Mouse (Mus musculus) limb, embryonic 10.5 days (tissue): ENCODE measurements around the gene Ccl9. TPM values are rescaled to one million over a fixed set of nuclear protein-coding genes. Genes with fewer than 3 reads are reported as not detected.

Experiments
- DNase-seq: peaks from one replicate; pipeline ENCODE4 v3.0.0-alpha.2; 2017; ENCODE audit warnings: low spot score
- H3K27ac ChIP-seq: fragments of 300-500 bp; sonication (generic); 2 replicates; pipeline ENCODE4 v1.5.1; 2016; ENCODE audit warnings: mild to moderate bottlenecking
- H3K27me3 ChIP-seq: fragments of 300-500 bp; sonication (generic); 2 replicates; pipeline ENCODE4 v1.6.1; 2016; ENCODE audit warnings: low read depth, mild to moderate bottlenecking; ENCODE audit not compliant: poor library complexity, severe bottlenecking
- H3K36me3 ChIP-seq: fragments of 300-500 bp; sonication (generic); 2 replicates; pipeline ENCODE4 v1.6.1; 2016; ENCODE audit warnings: mild to moderate bottlenecking, moderate library complexity
- H3K4me1 ChIP-seq: fragments of 300-500 bp; sonication (generic); 2 replicates; pipeline ENCODE4 v1.6.1; 2016
- H3K4me3 ChIP-seq: fragments of 300-500 bp; sonication (generic); 2 replicates; pipeline ENCODE4 v1.5.1; 2016; ENCODE audit warnings: mild to moderate bottlenecking, moderate library complexity
- H3K9me3 ChIP-seq: fragments of 300-500 bp; sonication (generic); replicated peaks from 2 replicates; pipeline ENCODE4 v1.6.1; 2016; ENCODE audit warnings: mild to moderate bottlenecking
- WGBS: fragments of 180-500 bp; shearing (Covaris S2); methylation state at CpG from one replicate; pipeline ENCODE4 v1.1.7; 2016; 5-methylcytosine and 5-hydroxymethylcytosine counted together
- polyA plus RNA-seq: library from polyadenylated mRNA; unstranded; fragments of >200 nt; fragmentation: Nextera tagmentation; extraction: Ambion mirVana; gene quantifications from 2 replicates; pipeline ENCODE4 v1.2.1, GENCODE M21; 2016

Ccl9 gene
- polyA plus RNA-seq, 1 experiment from 2014 or later: 0.78 TPM

DNA sequence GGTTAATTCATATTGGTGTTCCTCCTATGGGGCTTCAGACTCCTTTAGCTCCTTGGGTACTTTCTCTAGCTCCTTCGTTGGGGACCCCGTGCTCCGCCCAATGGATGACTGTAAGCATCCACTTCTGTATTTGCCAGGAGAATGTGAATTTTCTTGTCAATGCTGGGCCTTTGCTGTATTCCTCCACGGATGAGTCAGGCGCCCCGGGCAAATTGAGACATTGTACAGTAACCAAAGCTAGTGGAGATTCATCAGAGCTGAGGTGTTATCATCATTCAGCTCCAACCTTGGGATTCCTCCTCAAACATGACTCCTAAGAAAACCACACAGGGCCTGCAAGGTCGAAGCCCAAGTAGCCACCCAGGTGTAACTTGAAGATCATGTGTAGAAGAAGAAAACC lies 19.4 kb upstream of the Ccl9 start:
- no peak for DNase-seq
- Histone ChIP-seq H3K4me3 (no peak overlapping the region), H3K36me3 (no peaks in the 10 kb centered on the region), H3K4me1 (peaks cover 3% of the 10 kb centered on the region), H3K9me3 (no peaks in the 10 kb centered on the region), H3K27me3 (no peaks in the 10 kb centered on the region), H3K27ac (no peak overlapping the region)
- 90% methylated on average over 7 of the region's 7 CpGs for WGBS

DNA sequence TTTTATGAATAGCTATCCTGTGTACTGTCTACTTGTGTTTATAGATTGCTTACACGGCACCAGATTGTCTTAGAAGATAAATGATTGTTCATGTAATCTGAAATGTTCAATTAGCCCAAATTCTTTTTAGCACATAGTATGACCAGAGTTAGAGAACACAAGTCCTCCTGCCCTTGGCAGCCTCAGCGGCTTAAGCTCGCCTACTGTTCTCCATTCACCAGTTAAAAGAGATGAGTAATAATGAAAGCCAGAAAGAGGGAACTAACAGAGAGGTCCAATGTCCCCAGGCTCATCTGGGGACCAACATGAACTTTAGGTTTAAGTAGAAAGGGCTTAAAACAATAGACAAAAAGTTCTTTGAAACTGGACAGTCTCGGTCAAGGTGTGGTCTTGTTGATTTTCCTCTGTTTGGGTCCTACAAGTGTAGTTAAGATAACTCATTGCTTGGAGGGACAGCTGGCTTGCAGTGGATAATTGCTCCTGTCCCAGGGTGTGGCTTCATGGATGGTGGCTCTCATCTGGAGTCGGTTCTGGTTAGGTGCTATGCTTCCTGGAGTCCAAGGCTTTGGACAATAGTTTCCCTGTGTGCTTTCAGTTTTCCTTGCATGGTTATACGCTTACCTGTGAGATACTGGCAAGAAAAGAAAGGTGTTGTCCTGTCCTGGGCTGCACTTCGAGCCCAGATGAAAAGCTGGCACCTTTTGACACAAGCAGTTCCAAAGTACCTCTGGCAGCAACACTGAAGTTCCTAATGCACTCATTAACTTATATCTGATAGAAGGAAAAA lies 17.4 kb upstream of the Ccl9 start:
- WGBS: 86% methylated on average over 7 of the region's 7 CpGs

DNA sequence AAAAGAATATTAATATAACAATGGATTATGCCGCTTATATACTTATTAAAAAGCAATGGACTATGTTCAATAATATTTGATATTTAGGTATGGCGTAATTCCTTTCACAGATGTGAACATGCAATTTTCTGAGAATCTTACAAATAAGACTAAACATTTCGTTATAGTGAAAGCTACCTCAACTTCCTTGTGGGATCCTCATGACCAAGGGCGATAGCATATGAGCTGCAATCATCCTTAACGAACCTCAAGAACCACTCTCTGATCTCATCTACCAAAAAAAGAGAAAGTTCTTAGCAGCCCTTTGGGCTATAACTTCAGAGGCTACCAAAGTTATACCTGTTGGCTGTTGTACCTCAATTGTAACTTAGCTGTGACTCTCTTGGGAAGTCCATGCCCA lies 15.0 kb upstream of the Ccl9 start:
- Histone ChIP-seq H3K4me3 (no peak overlapping the region), H3K4me1 (peaks cover 7% of the 10 kb centered on the region), H3K36me3 (no peaks in the 10 kb centered on the region), H3K27ac (no peak overlapping the region), H3K9me3 (no peaks in the 10 kb centered on the region), H3K27me3 (no peaks in the 10 kb centered on the region)
- 93% methylated on average over 5 of the region's 5 CpGs for WGBS
- DNase-seq: no peak

More for the DNA sequence above, 17.4 kb upstream of the Ccl9 start:
- no peaks in the 10 kb centered on the region for H3K36me3 ChIP-seq
- H3K4me3 ChIP-seq: no peak overlapping the region
- no peaks in the 10 kb centered on the region for H3K9me3 ChIP-seq
- no peaks in the 10 kb centered on the region for H3K27me3 ChIP-seq
- DNase-seq: no peak
- H3K4me1 ChIP-seq: peaks cover 7% of the 10 kb centered on the region
- no peak overlapping the region for H3K27ac ChIP-seq

DNA sequence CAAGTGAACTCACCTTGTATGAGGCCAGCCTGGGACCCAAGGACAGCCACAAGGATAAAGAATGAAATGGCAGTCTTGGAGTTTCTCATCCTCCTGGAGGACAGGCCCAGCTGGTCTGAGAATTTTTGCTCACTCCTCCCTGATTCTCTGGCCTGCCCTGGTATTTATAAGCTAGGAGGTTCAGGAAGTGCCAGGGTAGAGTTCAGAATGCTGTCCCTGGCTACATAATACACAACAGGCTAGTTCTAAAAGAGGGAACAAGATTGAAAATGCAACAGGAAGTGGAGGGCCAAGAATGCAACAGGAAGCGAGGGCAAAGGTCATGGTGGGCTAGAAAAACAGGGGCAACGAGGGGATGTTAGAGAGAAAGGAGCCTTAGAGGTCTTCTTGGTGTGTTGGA lies 14.4 kb upstream of the Ccl9 start, which contains the start of gene Ccl6:
Gene Ccl6 (minus strand): TSS at position 235 of the 400 bp plus-strand sequence.
- peak within 1 kb of the TSS; percentile 71 for H3K27ac ChIP-seq
- no peaks in the 10 kb centered on the region for H3K27me3 ChIP-seq
- peaks cover 7% of the 10 kb centered on the region for H3K4me1 ChIP-seq
- 36% methylated on average over 2 of the region's 2 CpGs for WGBS
- H3K36me3 ChIP-seq: no peaks in the 10 kb centered on the region
- H3K4me3 ChIP-seq: no peak within 1 kb of the TSS
- no peaks in the 10 kb centered on the region for H3K9me3 ChIP-seq
- DNase-seq: no peak

DNA sequence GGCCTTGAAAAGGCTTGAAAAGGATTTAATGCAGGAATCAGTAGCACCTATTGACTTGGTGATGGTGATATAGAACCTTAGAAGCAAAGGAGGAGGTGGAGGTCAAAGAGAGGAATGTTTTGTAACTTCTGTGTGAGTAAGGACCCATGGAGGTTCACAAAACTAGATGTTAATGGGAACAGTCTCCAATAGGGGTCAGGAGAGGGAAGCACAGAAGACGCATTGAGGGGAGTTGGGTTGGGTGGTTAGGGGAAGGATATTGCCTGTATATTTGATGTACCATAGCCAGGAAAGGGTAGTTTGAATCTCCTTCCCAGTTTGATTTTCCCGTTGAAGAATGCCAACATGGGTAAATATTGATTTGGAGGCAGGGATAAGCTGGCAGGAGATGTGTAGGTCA lies 5.8 kb upstream of the Ccl9 start:
- Histone ChIP-seq H3K9me3 (no peaks in the 10 kb centered on the region), H3K4me3 (no peak overlapping the region), H3K27me3 (no peaks in the 10 kb centered on the region), H3K4me1 (peaks cover 5% of the 10 kb centered on the region; the same call in 1 of the 2 replicates), H3K27ac (no peak overlapping the region), H3K36me3 (no peaks in the 10 kb centered on the region)
- DNase-seq: no peak
- WGBS: 80% methylated on average over 2 of the region's 2 CpGs

DNA sequence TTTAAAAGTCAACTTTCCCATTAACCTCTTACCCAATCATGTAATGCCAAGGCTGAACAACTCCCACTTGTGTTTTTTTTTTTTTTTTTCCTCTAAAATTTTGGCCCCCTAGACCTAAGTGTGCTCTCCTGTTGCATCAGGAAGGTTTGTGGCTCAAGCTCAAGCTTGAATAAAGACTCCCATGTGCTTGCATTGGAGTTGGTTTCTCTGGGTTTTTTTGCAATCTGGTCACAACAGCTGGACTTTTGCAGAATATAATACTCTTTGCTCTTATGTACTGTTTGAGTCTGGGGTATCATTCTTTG lies 5.0 kb upstream of the Ccl9 start:
- Histone ChIP-seq H3K27me3 (no peaks in the 10 kb centered on the region), H3K4me1 (peaks cover 5% of the 10 kb centered on the region; the same call in 1 of the 2 replicates), H3K4me3 (no peak overlapping the region), H3K27ac (no peak overlapping the region), H3K9me3 (no peaks in the 10 kb centered on the region), H3K36me3 (no peaks in the 10 kb centered on the region)
- DNase-seq: no peak

DNA sequence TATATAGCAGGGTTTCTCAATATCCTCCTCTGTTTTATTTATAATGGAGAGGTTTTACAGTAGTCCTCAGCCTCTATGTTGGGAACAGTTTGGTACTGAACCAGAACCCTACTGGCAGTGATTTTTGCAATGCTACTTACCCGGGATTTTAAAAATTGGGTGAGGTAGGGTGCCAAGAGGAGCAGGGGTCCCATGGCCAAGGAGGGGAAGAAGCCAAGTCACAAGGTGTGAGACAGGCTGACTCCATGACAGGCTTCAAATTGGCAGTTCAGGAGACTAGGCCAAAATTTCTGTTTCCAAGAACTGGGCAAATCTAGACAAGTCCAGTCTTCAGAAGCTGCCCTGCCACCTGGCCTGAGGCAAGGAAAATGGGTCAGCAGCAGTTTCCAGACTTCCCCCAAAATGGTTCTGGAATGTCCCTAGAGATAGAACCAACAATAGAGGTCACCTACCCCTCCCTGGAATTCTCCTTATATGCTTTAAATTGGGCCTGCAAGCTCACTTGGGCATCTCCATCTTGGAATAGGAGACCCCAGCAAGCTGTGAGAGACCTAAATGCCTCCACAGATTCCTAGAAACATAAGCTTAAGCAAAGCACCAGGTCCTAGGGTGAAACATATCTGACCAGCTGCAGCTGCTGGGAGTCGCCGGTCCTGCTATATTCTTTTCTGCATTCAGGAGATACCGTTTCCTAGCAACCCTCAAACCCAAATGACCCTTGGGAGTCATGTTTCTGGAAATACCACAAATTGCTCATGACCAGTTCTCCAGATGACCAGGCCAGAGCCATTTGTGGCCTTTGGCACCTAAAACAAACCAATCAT lies 4.4 kb upstream of the Ccl9 start:
- Histone ChIP-seq H3K27ac (no peak overlapping the region), H3K36me3 (no peaks in the 10 kb centered on the region), H3K4me3 (no peak overlapping the region), H3K27me3 (no peaks in the 10 kb centered on the region), H3K4me1 (peaks cover 5% of the 10 kb centered on the region; the same call in 1 of the 2 replicates), H3K9me3 (no peaks in the 10 kb centered on the region)
- no peak for DNase-seq
- WGBS: 68% methylated on average over 4 of the region's 4 CpGs

DNA sequence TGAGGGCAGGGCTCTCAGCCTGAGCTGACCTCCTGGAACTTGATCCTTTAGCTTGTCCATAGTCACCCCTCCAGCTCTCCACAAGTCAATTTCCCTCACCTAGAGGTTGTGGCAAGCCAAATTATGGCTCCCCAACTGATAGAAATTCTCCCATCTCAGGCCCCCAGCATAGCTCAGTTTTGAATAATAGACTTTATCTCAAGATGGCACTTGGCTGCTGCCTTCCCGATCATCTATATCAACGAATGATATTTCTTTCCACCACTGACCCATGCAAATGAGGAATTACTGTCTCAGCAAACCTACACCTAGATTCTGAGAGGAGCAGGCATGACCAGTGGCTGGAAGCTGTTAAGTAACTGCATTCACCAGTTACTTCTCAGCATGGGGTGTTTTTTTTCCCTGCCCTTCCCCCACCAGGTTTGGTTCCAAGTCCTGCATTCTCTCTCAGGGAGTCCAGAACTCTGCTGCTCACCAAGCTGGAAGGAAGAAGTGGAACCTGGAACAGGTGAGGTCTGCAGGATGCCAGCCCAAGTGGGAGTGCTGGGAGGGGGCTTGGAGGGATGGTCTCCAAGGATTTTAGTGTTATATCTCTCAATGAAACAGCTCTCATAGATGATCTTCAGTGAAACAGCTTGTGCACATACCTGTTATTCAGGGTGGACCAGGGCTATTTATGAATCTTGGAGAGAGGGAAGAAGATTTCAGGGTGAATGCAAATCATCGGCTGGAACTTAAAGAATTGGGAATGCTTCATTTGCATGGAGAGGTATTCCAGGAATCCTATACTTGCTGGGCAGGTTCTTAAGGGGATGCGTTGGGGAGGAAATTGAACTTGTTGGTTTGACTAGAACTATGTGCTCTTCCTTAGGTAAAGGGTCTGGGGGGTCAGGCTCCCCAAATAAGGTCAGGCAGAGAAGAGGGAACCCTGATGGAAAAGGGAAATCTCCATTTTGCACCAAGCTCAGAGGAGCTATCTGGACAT lies 3.5 kb upstream of the Ccl9 start:
- Histone ChIP-seq H3K27me3 (no peaks in the 10 kb centered on the region), H3K4me1 (peaks cover 5% of the 10 kb centered on the region; the same call in 1 of the 2 replicates), H3K27ac (no peak overlapping the region), H3K36me3 (no peaks in the 10 kb centered on the region), H3K9me3 (no peaks in the 10 kb centered on the region), H3K4me3 (no peak overlapping the region)
- 81% methylated on average over 4 of the region's 4 CpGs for WGBS
- DNase-seq: no peak

DNA sequence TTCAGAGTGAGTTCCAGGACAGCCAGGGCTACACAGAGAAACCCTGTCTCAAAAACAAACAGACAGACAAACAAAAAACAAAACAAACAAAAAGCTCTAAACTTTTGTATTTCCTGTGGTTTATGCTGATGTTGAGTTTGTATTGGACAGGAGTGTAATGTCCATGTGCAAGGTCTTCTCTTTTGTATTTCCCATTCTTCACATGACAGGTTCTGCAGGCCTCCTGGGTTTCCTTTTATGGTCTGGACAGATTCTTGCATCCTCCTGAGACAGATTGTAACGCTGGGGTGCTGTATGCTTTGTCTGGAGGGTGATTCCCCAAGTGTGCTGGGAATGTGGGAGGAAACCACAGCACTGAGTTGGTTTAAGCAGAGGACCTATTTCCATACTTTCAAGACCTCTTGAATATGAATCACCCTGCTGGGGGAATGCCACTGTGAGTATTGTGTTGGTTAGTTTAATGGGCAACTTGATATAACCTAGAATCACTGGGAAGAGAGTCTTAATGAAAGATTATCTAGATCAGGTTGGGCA lies 2.3 kb upstream of the Ccl9 start:
- no peak overlapping the region for H3K27ac ChIP-seq
- H3K36me3 ChIP-seq: no peaks in the 10 kb centered on the region
- no peaks in the 10 kb centered on the region for H3K27me3 ChIP-seq
- WGBS: 80% methylated on average over 1 of the region's 1 CpGs
- H3K4me3 ChIP-seq: no peak overlapping the region
- DNase-seq: no peak
- peaks cover 5% of the 10 kb centered on the region; the same call in 1 of the 2 replicates for H3K4me1 ChIP-seq
- H3K9me3 ChIP-seq: no peaks in the 10 kb centered on the region

DNA sequence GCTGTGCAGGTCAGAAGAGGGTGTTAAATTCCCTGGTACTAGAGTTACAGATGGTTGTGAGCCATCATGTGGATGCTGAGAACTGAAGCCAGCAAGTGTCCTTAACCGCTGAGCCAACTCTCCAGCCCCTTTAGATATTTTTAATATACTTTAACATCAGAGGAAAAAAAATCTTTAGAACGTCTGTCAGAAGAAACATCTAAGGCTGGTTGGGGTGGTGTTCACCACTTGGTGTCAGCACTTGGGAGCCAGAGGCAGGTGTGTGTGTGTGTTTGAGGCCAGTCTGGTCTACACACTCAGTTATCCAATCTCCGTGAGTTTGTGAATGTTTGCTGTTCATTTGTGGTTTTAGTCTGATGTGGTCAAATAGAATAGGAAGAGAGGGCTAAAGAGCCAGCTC lies 563 bp upstream of the Ccl9 start:
- H3K4me1 ChIP-seq: peaks cover 5% of the 10 kb centered on the region; the same call in 1 of the 2 replicates
- H3K27ac ChIP-seq: no peak overlapping the region
- no peaks in the 10 kb centered on the region for H3K27me3 ChIP-seq
- no peak overlapping the region for H3K4me3 ChIP-seq
- no peaks in the 10 kb centered on the region for H3K36me3 ChIP-seq
- 83% methylated on average over 3 of the region's 3 CpGs for WGBS
- DNase-seq: no peak
- H3K9me3 ChIP-seq: no peaks in the 10 kb centered on the region

DNA sequence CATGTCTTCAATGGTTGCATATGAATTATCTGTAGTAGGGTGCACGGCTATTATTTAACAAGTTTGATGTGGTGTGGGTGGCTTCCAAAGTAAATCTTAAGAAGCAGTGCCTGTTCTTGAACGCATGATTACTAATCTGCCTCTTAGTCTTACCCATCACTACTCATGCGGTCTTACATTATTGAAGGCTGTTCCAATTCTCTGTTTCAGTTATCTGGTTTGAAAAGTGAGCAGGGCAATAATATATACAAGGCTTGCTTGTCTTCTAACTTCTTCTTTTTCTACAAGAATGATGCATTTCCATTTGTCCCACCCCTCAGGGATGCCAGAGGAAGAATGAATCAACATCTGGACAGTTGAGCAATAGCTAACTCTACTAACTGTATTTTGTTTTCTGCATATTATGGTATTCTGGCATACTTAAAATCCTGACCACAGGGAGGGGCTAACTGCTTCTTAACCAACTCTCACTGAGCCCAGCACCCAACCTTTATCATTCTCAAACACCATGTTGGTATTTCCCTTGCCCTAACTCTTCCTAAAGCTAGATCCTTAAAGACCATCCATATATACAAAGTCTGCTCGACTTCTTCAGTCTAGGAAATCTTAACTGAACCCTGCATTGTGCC lies 1.4 kb downstream of the Ccl9 start:
- WGBS: 89% methylated on average over 4 of the region's 4 CpGs
- Histone ChIP-seq H3K27ac (no peak overlapping the region), H3K4me1 (no peaks in the 10 kb centered on the region), H3K9me3 (no peaks in the 10 kb centered on the region), H3K27me3 (no peaks in the 10 kb centered on the region), H3K36me3 (no peaks in the 10 kb centered on the region), H3K4me3 (no peak overlapping the region)
- DNase-seq: no peak

DNA sequence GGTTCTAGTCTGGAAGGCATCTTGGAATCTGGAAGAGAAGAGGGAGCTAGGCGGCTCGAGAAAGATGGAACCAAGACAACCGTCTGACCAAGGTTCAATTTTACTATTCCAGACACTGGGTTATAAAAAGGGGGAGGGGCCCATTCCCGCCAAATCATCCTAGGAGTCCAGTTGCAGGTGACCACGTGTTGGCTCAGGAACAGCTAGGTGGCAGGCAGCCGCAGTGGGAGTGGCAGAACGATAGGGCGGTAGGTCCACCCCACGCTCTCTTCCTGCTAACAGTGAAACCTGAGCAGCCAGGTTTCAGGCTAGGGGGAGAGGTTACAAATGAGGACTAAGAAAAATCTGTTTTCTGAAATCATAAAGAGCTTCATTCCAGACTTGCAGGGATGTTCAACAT lies 5.6 kb downstream of the Ccl9 start:
- H3K36me3 ChIP-seq: no peaks in the 10 kb centered on the region
- no peak overlapping the region for H3K27ac ChIP-seq
- no peak overlapping the region for H3K4me3 ChIP-seq
- no peak for DNase-seq
- 0 out of 2 replicates have a peak, but pooled peaks cover 5% of the 10 kb centered on the region for H3K4me1 ChIP-seq
- no peaks in the 10 kb centered on the region for H3K9me3 ChIP-seq
- H3K27me3 ChIP-seq: no peaks in the 10 kb centered on the region
- WGBS: 67% methylated on average over 9 of the region's 9 CpGs
